Mouse (Mus musculus): ENCODE results near the gene Gm20388.
A peak's percentile ranks its signal among the peaks of the same experiment; 100 is the strongest.

Gm20388 gene

DNA sequence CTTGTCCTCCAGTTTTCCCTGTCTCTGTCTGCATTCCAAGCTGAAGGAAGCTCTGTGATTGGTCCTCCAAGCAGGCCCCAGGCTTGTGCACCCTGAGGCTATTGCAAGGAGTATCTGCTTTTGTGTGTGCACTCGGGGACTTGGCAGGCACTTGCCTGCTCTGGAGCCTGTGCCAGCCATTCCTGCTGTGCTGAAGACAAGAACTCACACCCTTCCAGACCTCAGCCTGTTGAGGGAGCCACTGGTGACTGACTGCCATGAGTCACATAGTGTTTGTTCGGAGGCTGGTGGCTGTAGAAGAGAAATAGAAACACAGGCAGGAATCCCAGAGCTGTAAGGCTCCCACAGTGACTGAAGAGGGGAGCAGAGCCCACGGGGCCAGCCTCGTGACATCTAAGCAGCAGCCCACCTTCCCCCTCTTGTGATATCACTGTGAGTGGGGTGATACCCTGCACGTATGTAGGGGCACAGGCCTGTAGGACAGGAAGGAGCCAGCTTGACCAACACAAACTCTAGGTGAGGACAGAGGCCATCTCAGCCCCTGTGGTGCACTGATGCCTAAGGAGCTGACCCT, 50.0 kb downstream of the Gm20388 start:
- DNase-seq (ENCODE audit: low spot score), result peak; percentile 57

DNA sequence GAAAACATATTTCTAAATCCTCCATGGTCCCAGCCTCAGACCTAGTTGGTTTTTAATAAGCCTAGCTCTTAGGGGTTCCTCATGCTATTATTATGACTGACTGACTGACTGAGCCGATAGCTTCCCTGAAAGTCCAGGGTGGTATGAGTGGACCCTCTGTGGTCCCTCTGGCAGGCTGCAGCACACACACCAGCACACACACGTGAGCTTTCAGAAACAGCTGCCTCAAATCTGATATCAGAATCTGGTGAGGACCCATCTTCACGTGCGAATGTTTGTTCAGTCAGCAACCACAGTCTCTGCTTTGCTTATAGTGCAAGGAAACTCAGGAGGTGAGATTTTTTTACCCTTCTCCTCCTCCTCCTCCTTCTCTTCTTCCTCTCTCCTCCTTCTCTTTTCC, 54.2 kb downstream of the Gm20388 start:
- DNase-seq (ENCODE audit: low spot score), result no peak

GRCm38 (mm10) chr8:119967435-119967834, 56.8 kb downstream of the Gm20388 start:
- DNase-seq (ENCODE audit: low spot score), result no peak

GRCm38 (mm10) chr8:119970169-119970568, 59.5 kb downstream of the Gm20388 start:
- no peak for DNase-seq (ENCODE audit: low spot score)

GRCm38 (mm10) chr8:119972558-119972957, 61.9 kb downstream of the Gm20388 start:
- DNase-seq (ENCODE audit: low spot score), result no peak

DNA sequence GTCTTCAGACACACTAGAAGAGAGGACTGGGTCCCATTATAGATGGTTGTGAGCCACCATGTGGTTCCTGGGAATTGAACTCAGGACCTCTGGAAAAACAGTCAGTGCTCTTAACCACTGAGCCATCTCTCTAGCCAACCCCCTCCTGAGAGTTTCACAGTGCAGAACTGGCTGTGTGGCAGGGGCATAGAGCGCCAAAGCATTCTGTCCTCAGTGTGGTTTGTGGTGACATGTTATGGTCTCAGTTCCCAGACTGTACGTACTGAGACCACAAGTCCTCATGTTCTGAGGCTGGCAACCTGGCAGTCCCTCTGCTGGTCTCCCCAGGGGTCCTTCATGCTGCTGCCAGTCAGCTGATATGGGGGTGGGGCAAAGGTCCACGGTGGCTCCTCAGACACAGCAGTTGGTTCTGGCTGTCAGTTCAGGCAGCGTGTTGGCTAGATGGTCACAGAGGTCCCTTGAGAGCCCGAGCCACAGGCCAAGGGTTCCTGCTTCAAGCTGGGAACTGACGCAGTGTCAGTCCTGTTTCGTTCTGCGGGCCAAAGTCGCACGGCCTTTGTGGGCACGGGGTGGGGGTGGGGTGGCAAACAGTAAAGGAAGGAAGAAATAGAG, 68.2 kb downstream of the Gm20388 start:
- no peak for DNase-seq (ENCODE audit: low spot score)

GRCm38 (mm10) chr8:119981253-119981652, 70.6 kb downstream of the Gm20388 start:
- peak; percentile 30 for DNase-seq (ENCODE audit: low spot score)

DNA sequence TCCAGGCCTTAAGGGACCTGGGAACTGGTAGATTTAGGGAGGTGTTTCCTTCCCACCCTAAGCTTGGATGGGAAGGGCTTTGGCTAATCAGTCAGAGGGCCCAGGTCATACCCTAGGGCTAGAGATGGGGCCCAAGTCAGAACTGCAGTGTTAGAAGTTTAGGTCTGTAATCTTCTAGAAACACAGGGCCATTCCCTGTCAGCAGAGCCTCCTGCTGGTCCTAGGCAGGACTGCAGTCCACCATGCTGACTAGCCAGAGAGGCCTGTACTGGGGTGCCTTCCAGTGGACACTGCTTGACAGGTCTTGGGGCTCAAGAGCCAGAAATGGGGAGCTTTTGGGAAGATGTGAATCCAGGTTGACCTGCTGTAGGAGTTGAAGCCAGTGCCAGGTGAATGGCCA, 73.4 kb downstream of the Gm20388 start:
- DNase-seq (ENCODE audit: low spot score), result no peak

- peak; percentile 40 for DNase-seq (ENCODE audit: low spot score)
Observed at GRCm38 (mm10) chr8:119986174-119986573, 75.5 kb downstream of the Gm20388 start.

DNA sequence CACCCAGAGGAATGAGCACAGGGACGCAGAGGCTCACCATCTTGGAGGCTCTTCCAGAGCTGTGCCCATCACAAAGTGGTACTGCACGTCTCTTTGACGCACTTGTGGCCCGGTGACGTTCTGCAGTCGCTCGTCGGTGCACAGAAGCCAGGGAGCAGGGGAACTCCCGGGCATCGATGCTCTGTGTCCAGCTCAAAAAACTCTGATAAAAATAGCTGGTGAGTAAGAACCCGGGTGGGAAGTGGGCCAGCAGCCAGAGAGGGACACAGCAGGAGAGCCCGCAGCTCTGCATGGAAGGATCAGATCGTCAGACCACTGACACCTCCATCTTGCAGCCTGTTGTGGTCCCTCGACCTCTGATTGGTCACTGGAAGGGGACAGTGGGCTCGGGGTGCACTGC, 77.4 kb downstream of the Gm20388 start:
- DNase-seq (ENCODE audit: low spot score), result peak; percentile 82

- DNase-seq (ENCODE audit: low spot score), result no peak
Observed at GRCm38 (mm10) chr8:119992249-119992648, 81.6 kb downstream of the Gm20388 start, which contains the start of gene Crispld2. TSS of gene Crispld2 (plus strand) at chr8:119992438.

GRCm38 (mm10) chr8:119994114-119994513, 83.5 kb downstream of the Gm20388 start:
- DNase-seq (ENCODE audit: low spot score), result peak; percentile 68

- peak; percentile 49 for DNase-seq (ENCODE audit: low spot score)
Observed at GRCm38 (mm10) chr8:119994556-119994955, 83.9 kb downstream of the Gm20388 start.

GRCm38 (mm10) chr8:119997266-119997665, 86.6 kb downstream of the Gm20388 start:
- DNase-seq (ENCODE audit: low spot score), result no peak

DNA sequence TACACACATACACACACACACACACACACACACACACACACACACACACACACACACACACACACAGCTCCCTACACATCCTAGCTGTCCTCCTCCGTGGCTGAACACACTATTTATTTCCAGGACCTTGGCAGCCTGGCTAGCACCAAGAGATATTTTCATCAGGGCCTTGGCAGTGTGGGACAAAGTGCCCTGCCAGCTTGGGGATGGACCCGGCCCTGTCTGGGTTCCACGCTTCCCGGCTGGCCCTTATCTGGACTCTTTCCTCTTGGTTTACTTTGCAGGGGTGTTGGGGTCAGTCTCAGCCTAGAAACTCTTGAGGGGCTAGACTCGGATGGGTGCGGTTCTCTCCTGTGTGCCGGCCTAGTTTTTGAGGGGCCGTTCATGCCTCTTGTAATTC, 89.8 kb downstream of the Gm20388 start:
- DNase-seq (ENCODE audit: low spot score), result no peak

DNA sequence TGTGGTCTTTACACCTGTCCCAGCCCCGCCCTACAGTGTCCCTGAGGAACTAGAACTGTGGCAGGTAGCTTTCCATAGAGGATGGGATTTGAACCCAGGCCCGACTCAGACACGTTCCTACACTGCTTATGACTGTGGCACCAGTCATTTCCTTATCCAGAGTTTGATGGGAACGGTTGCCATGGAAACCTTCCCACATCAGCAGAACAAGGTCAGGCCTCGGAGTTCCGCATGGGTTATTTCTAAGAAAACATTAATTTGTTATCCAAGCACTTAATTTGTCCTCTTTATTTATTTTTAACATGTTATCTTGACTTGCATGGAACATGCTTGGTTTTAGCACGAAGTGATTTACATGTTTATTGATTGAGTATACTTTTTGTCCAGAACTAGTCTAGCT, 91.1 kb downstream of the Gm20388 start:
- peak; percentile 67 for DNase-seq (ENCODE audit: low spot score)

DNA sequence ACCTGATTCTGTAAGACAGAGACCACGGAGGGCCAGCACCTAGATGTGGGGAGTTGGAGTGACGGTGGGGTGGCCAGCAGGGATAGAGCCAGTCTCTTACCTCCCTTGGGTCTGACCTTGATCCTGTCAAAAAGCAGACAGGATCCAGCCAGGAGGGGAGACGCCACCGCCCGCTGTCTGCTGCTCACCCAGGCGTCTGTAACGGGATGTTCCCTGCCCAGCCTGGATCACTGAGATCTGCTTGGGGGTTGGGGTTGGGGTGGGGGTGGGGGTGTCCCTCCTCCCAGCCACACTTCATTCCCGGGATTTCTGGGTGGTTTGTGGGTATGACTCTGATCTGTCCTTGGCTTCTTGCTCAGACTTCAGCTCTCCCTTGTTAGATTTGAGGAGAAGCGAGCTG, 91.7 kb downstream of the Gm20388 start:
- peak; percentile 35 for DNase-seq (ENCODE audit: low spot score)

- peak; percentile 90 for DNase-seq (ENCODE audit: low spot score)
Observed at GRCm38 (mm10) chr8:120004154-120004702, 93.6 kb downstream of the Gm20388 start.

DNA sequence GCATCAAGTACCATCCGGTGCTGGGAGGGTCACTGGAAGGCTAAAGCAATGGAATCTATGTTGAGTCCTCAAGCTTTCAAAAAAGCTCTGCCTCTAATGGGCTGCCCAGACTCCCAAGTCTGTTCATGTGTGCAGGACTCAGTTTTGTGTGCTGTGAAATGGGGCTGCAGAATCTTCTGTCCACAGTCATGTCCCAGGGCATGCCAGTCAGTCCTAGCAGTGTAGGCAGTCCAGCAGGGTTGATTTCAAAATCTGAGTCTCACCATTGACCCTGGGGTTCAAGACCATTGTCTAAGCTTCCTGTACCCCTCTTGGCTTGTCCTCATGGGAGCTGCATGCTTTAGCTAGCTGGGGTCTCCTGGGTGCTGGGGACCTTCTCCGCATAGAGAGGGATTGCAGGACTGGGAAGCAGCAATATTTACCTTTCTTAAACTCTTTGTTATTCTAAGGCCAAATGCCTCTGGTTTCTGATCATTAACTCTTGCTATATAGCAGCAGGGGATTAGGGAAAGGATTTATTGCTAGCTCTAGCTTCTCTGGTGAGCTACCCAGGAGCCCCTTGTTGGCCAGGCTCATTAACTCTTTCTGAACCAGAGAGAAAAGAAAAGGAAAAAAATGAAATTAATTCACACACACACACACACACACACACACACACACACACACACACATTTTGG, 94.2 kb downstream of the Gm20388 start:
- DNase-seq (ENCODE audit: low spot score), result no peak

DNA sequence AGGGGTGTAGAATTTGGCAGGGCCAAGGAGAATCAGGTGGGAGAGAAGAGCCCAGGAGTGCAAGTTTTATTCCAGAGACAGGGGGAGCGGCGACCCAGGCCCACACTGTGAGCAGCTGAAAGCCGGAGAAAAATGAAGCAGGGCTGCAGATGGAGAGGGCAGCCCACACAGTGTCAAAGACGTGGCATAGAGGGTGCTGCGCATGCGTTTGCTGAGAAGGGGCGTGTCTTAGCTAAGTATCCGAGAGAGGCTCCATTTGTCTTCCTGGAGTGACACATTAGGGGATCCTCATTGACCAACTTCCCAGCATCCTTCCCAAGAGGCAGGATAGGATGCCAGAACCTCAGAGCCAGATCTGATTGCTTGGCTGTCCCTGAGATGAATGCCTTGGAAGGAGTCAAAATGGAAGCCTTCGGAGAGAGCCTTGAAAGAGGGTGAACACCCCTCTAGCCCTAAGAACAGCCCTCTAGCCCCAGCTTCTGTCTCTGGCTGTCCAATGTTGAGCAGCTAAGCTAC, 96.1 kb downstream of the Gm20388 start:
- no peak for DNase-seq (ENCODE audit: low spot score)

DNA sequence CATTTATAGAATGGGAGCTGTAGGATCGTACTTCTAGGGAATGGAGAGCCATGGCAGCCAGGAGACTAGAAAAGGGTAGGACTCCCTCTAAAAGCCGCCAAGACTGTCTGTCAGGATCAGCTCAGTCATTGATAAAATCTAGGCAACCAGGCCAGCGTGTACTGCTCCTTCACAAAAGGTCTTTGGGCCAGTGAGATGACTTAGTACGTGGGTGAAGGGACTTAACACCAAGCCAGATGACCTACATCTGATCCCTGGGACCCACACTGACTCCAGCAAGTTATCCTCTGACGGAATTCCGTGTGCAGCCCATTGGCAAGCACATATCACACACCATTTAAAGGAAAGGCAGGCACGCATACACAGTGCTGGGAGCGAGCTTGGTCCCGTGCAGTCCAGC, 96.5 kb downstream of the Gm20388 start:
- DNase-seq (ENCODE audit: low spot score), result no peak

- no peak for DNase-seq (ENCODE audit: low spot score)
Observed at GRCm38 (mm10) chr8:120009284-120009683, 98.6 kb downstream of the Gm20388 start.

DNA sequence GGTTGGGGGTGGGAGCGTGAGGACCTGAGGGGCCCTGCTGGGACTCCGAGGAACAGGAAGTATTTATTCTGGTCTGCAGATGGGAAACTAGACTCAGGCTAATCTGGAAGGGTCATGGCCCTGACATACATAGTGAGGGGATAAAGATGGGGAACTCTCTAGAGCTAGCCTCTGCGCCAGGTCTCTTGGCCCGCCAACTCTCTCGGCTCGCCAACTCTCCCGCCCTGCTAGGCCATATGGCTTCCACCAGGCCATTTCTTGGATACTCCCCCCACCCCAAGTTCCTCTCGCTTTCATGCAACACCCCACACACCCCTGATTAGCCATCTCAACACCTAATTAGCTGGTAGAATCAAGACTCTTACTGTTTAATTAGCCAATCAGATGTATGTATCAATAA, 101.8 kb downstream of the Gm20388 start:
- no peak for DNase-seq (ENCODE audit: low spot score)

All from MN1 (cell line).